In the genomic region with DNA sequence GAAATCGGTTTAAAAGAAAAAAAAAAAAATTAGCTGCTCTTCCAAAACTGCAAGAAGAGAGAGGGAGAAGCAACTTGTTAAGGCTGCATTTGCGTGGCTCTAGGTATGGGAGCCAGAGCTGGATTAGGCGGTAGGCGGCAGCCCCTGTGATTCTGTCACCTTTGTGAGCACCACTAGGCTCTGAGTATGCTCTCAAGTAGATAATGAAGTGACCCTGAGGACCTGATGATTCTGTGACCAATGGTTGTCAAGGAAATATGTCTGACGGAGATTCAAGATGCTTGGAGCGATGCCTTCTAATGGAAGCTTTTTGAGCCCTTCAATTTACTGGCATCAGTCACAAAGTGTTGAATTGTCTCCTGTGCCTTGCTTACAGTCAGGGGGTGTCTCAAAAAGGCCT, we compare ENCODE assay signal across 11 mouse cellular contexts.
A peak's percentile ranks its signal among the peaks of the same experiment; 100 is the strongest.
DNase-seq lines count a peak whose midpoint lies in the region; ATAC-seq lines count a peak whose summit lies in the region.
"Had no signal": no experiment of that assay in that cellular context is flagged by ENCODE, and none has a peak within 500 bp of the region (broad histone marks: within the 10 kb centered on the region; RNA-seq: fewer than 3 reads in every experiment).

No protein-coding gene starts in this region.

- no peak overlapping the region for H3K27ac ChIP-seq in heart, embryonic 15.5 days
- 0 out of 2 replicates have a peak overlapping the region, but pooled peaks have one; percentile 23 for H3K27ac ChIP-seq in embryonic facial prominence, embryonic 12.5 days
- H3K27ac ChIP-seq in hindbrain, embryonic 14.5 days, result peak overlapping the region; percentile 98
- peak overlapping the region; percentile 97 for H3K27ac ChIP-seq in midbrain, embryonic 16.5 days (ENCODE audit: low read length)
- H3K27ac ChIP-seq: macrophage had no signal

- peaks cover 21% of the 10 kb centered on the region for H3K4me1 ChIP-seq in heart, embryonic 15.5 days (replicated peaks)
- peaks cover 33% of the 10 kb centered on the region for H3K4me1 ChIP-seq in embryonic facial prominence, embryonic 12.5 days
- peaks cover 40% of the 10 kb centered on the region for H3K4me1 ChIP-seq in hindbrain, embryonic 14.5 days (replicated peaks; ENCODE audit: control insufficient read depth, insufficient read depth, low read length)
- peaks cover 45% of the 10 kb centered on the region for H3K4me1 ChIP-seq in midbrain, embryonic 16.5 days (ENCODE audit: control insufficient read depth, insufficient read depth, low read length)

- no peak overlapping the region for H3K9ac ChIP-seq in heart, embryonic 15.5 days
- H3K9ac ChIP-seq in embryonic facial prominence, embryonic 12.5 days, result peak overlapping the region; percentile 97
- peak overlapping the region; percentile 100 for H3K9ac ChIP-seq in hindbrain, embryonic 14.5 days
- peak overlapping the region; percentile 77 for H3K9ac ChIP-seq in midbrain, embryonic 16.5 days (ENCODE audit: low read depth, low read length)

- H3K27me3 ChIP-seq in heart, embryonic 15.5 days, result 0 out of 2 replicates have a peak, but pooled peaks cover 2% of the 10 kb centered on the region
- H3K27me3 ChIP-seq in embryonic facial prominence, embryonic 12.5 days, result no peaks in the 10 kb centered on the region
- H3K27me3 ChIP-seq in hindbrain, embryonic 14.5 days (ENCODE audit: control insufficient read depth, insufficient read depth, low read length), result no peaks in the 10 kb centered on the region
- no peaks in the 10 kb centered on the region for H3K27me3 ChIP-seq in midbrain, embryonic 16.5 days (ENCODE audit: control insufficient read depth, insufficient read depth, low read depth, low read length)

- H3K9me3 ChIP-seq in heart, embryonic 15.5 days (replicated peaks), result no peaks in the 10 kb centered on the region
- H3K9me3 ChIP-seq in embryonic facial prominence, embryonic 12.5 days, result no peaks in the 10 kb centered on the region
- no peaks in the 10 kb centered on the region for H3K9me3 ChIP-seq in hindbrain, embryonic 14.5 days (ENCODE audit: control insufficient read depth, low read length)
- no peaks in the 10 kb centered on the region for H3K9me3 ChIP-seq in midbrain, embryonic 16.5 days (replicated peaks; ENCODE audit: control insufficient read depth, low read length, poor library complexity, severe bottlenecking)

- no peaks in the 10 kb centered on the region for H3K36me3 ChIP-seq in heart, embryonic 15.5 days
- peaks cover 19% of the 10 kb centered on the region; the same call in 1 of the 2 replicates for H3K36me3 ChIP-seq in embryonic facial prominence, embryonic 12.5 days
- peaks cover 9% of the 10 kb centered on the region; the same call in 1 of the 2 replicates for H3K36me3 ChIP-seq in hindbrain, embryonic 14.5 days (replicated peaks; ENCODE audit: control insufficient read depth, insufficient read depth)
- H3K36me3 ChIP-seq in midbrain, embryonic 16.5 days (ENCODE audit: control insufficient read depth, insufficient read depth, low read length), result no peaks in the 10 kb centered on the region

- ATAC-seq in heart, embryonic 15.5 days (replicated peaks; ENCODE audit: insufficient number of reproducible peaks, insufficient read depth, low FRiP score, low read depth), result no peak
- ATAC-seq in embryonic facial prominence, embryonic 12.5 days (ENCODE audit: insufficient number of reproducible peaks, insufficient read depth, low FRiP score, low TSS enrichment), result no peak
- ATAC-seq in hindbrain, embryonic 14.5 days (ENCODE audit: low FRiP score), result no peak
- ATAC-seq in midbrain, embryonic 16.5 days, result no peak

- WGBS in heart, embryonic 15.5 days, result 57% methylated on average over 6 of the region's 6 CpGs
- WGBS in embryonic facial prominence, embryonic 12.5 days, result 14% methylated on average over 6 of the region's 6 CpGs
- WGBS in hindbrain, embryonic 14.5 days, result 14% methylated on average over 6 of the region's 6 CpGs
- WGBS in midbrain, embryonic 16.5 days, result 15% methylated on average over 6 of the region's 6 CpGs

- H3K4me2 ChIP-seq in heart, embryonic 15.5 days, result peak overlapping the region; percentile 77
- H3K4me2 ChIP-seq in embryonic facial prominence, embryonic 12.5 days (replicated peaks), result peak overlapping the region; percentile 74
- peak overlapping the region; percentile 74 for H3K4me2 ChIP-seq in hindbrain, embryonic 14.5 days (replicated peaks)
- peak overlapping the region; percentile 83 for H3K4me2 ChIP-seq in midbrain, embryonic 16.5 days (ENCODE audit: low read length)

- H3K4me3 ChIP-seq in heart, embryonic 15.5 days, result peak overlapping the region; percentile 73
- peak overlapping the region; percentile 93 for H3K4me3 ChIP-seq in embryonic facial prominence, embryonic 12.5 days
- peak overlapping the region; percentile 91 for H3K4me3 ChIP-seq in hindbrain, embryonic 14.5 days (replicated peaks; ENCODE audit: low read length)
- H3K4me3 ChIP-seq in midbrain, embryonic 16.5 days (ENCODE audit: low read depth, low read length), result peak overlapping the region; percentile 73

- no peak for DNase-seq in heart, adult 9 months (ENCODE audit: low spot score in 2 of 2)
- DNase-seq in hindbrain, embryonic 14.5 days (ENCODE audit: low spot score), result no peak
- no peak for DNase-seq in right cerebral cortex, adult 18-20 months
- no peak for DNase-seq in gastrocnemius, postnatal 25 days
- DNase-seq in testis, postnatal 10 days (ENCODE audit: low spot score), result no peak
- DNase-seq: kidney, postnatal 10 days; right cerebral cortex, postnatal 4 days had no signal
